Mouse (Mus musculus): ENCODE results near the gene Rtca. TPM values are rescaled to one million over a fixed set of nuclear protein-coding genes. Genes with fewer than 3 reads are reported as not detected.

The Rtca gene
- polyA plus RNA-seq, 1 experiment from 2014 or later = 59.9 TPM

Other genes with a start within 250 kb of the Rtca start
- 6.3 and 7.8 TPM in 2 replicates for gene Cdc14a, start 84.2 kb downstream of the Rtca start, polyA plus RNA-seq (2016; fragmentation: Nextera tagmentation; extraction: Ambion mirVana)
- 23.2 and 26.6 TPM in 2 replicates for gene Dbt, start 4.9 kb upstream of the Rtca start, polyA plus RNA-seq (2016; fragmentation: Nextera tagmentation; extraction: Ambion mirVana)
- gene Lrrc39, start 54.8 kb upstream of the Rtca start, polyA plus RNA-seq (2016; fragmentation: Nextera tagmentation; extraction: Ambion mirVana) = 32.8 and 35.7 TPM in 2 replicates
- 19.9 and 21.0 TPM in 2 replicates for gene Sass6, start 86.8 kb upstream of the Rtca start, polyA plus RNA-seq (2016; fragmentation: Nextera tagmentation; extraction: Ambion mirVana)
- gene Trmt13, start 106.4 kb upstream of the Rtca start, polyA plus RNA-seq (2016; fragmentation: Nextera tagmentation; extraction: Ambion mirVana) = 21.8 and 24.0 TPM in 2 replicates
- gene Mfsd14a, start 154.5 kb upstream of the Rtca start, polyA plus RNA-seq (2016; fragmentation: Nextera tagmentation; extraction: Ambion mirVana) = 64.8 and 65.5 TPM in 2 replicates
- not detected in 2 replicates for gene Gm43191, start 173.1 kb upstream of the Rtca start, polyA plus RNA-seq (2016; fragmentation: Nextera tagmentation; extraction: Ambion mirVana)
- 14.8 and 16.0 TPM in 2 replicates for gene Slc35a3, start 204.6 kb upstream of the Rtca start, polyA plus RNA-seq (2016; fragmentation: Nextera tagmentation; extraction: Ambion mirVana)

Data from heart, embryonic 12.5 days (tissue).